In the genomic region with DNA sequence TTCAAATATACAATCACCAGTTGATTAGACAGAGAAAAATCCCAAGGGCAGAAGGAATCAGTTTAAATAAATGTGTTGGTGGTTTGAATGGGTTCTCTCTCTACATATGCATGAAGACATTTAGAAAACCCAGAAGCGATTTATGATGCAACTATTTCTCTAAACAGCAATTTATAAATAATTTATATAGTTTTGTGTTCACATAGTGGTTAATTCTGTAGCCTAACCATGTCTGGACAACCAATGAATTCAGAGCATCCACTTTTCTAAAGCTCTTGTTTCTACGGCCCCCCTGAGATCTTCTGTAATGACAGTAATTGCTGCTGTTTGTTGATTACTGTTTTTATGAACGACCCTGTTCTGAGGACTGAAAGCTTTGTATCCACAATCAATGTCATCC, we compare ENCODE assay signal across 15 mouse cellular contexts.
"Had no signal": no experiment of that assay in that cellular context is flagged by ENCODE, and none has a peak within 500 bp of the region (broad histone marks: within the 10 kb centered on the region; RNA-seq: fewer than 3 reads in every experiment).

No protein-coding gene starts in this region.

- H3K4me1 ChIP-seq: neural tube, embryonic 12.5 days; stomach, embryonic 15.5 days had no signal

- H3K9ac ChIP-seq: neural tube, embryonic 12.5 days; stomach, embryonic 15.5 days had no signal

- DNase-seq: retina, postnatal 1 day; right cerebral cortex, adult 18-20 months; right cerebral cortex, postnatal 14 days; right cerebral cortex, postnatal 25 days; right cerebral cortex, postnatal 4 days; spleen, adult 18-20 months; thymus, adult 18-20 months; thymus, adult 2 months; thymus, postnatal 14 days; thymus, postnatal 25 days; thymus, postnatal 36 days; thymus, postnatal 4 days had no signal

- H3K36me3 ChIP-seq: neural tube, embryonic 12.5 days; stomach, embryonic 15.5 days had no signal

- H3K27ac ChIP-seq: neural tube, embryonic 12.5 days; stomach, embryonic 15.5 days; stomach, postnatal 0 days had no signal

- H3K4me3 ChIP-seq: neural tube, embryonic 12.5 days; stomach, embryonic 15.5 days had no signal

- H3K4me2 ChIP-seq: neural tube, embryonic 12.5 days; stomach, embryonic 15.5 days had no signal

- H3K9me3 ChIP-seq: neural tube, embryonic 12.5 days; stomach, embryonic 15.5 days had no signal

- H3K27me3 ChIP-seq: neural tube, embryonic 12.5 days; stomach, embryonic 15.5 days had no signal
